Comparison of ENCODE assay signal across 22 mouse cellular contexts in genomic region chr19:47698266-47698665, GRCm38 (mm10). TPM values are rescaled to one million over a fixed set of nuclear protein-coding genes. Genes with fewer than 3 reads are reported as not detected.
A peak's percentile ranks its signal among the peaks of the same experiment; 100 is the strongest.
DNase-seq lines count a peak whose midpoint lies in the region.
"Had no signal": no experiment of that assay in that cellular context is flagged by ENCODE, and none has a peak within 500 bp of the region (broad histone marks: within the 10 kb centered on the region; RNA-seq: fewer than 3 reads in every experiment).

No protein-coding gene starts in this region.

- H3K4me3 ChIP-seq in heart, embryonic 10.5 days = no peak overlapping the region
- H3K4me3 ChIP-seq: forebrain, embryonic 15.5 days; heart, adult 2 months; heart, embryonic 12.5 days; hindbrain, embryonic 10.5 days; hindbrain, embryonic 15.5 days had no signal

- H3K27ac ChIP-seq in heart, embryonic 10.5 days = no peak overlapping the region
- H3K27ac ChIP-seq: forebrain, embryonic 15.5 days; heart, adult 2 months; hindbrain, embryonic 10.5 days; hindbrain, embryonic 15.5 days had no signal

- no peaks in the 10 kb centered on the region for H3K9me3 ChIP-seq in heart, embryonic 10.5 days
- H3K9me3 ChIP-seq: forebrain, embryonic 15.5 days; G1E; hindbrain, embryonic 10.5 days; hindbrain, embryonic 15.5 days had no signal

- no peaks in the 10 kb centered on the region; the same call in 1 of the 2 replicates for H3K27me3 ChIP-seq in heart, embryonic 10.5 days (ENCODE audit: insufficient read depth, poor library complexity, severe bottlenecking)
- H3K27me3 ChIP-seq: forebrain, embryonic 15.5 days; heart, embryonic 12.5 days; hindbrain, embryonic 15.5 days had no signal

- 0 out of 2 replicates have a peak, but pooled peaks cover 3% of the 10 kb centered on the region for H3K4me1 ChIP-seq in heart, embryonic 10.5 days
- H3K4me1 ChIP-seq: heart, embryonic 12.5 days; hindbrain, embryonic 15.5 days had no signal

- WGBS in heart, embryonic 10.5 days = 78% methylated on average over 9 of the region's 9 CpGs

- peak; percentile 71 for DNase-seq in heart, embryonic 10.5 days (ENCODE audit: low spot score)
- no peak for DNase-seq in heart, adult 11 months
- DNase-seq in NIH3T3 (ENCODE audit: low read depth) = peak; percentile 69
- DNase-seq in mesoderm, embryonic 11.5 days (ENCODE audit: low read depth, low spot score) = peak; percentile 15
- no peak for DNase-seq in layer of hippocampus, postnatal 25 days (ENCODE audit: extremely low spot score in 1 of 2, low spot score in 1 of 2)
- DNase-seq in c-Kit-positive CD71-positive TER-119-positive erythroid progenitor cells, embryonic 14.5 days (ENCODE audit: low spot score) = no peak
- no peak for DNase-seq in layer of hippocampus, postnatal 14 days (ENCODE audit: low spot score in 2 of 2)
- DNase-seq: adrenal gland, adult 2 months; adrenal gland, postnatal 36 days; cerebellum, adult 11 months; cerebellum, adult 9-11 months; cerebellum, postnatal 36 days; gastrocnemius, postnatal 10 days; heart, adult 2 months had no signal

- no peaks in the 10 kb centered on the region for H3K36me3 ChIP-seq in heart, embryonic 10.5 days
- H3K36me3 ChIP-seq: forebrain, embryonic 15.5 days; G1E; heart, embryonic 12.5 days; hindbrain, embryonic 10.5 days; hindbrain, embryonic 15.5 days had no signal

RNA-seq across cellular contexts. Expression of gene Col17a1, which starts 6.4 kb away (rescaled TPM):
- polyA plus RNA-seq in heart, embryonic 10.5 days (2016; fragmentation: Nextera tagmentation; extraction: Ambion mirVana) = 0.43 and 0.63 TPM in 2 replicates
- total RNA-seq in layer of hippocampus, postnatal 25 days (2021) = under 1 TPM in 1 of 2 experiments, not detected in 1; 0.15 TPM
- under 1 TPM; 0.16 to 0.19 TPM for total RNA-seq in layer of hippocampus, postnatal 14 days (2021)
- total RNA-seq: adrenal gland, adult 2 months; heart, postnatal 25 days had no signal
- polyA plus RNA-seq: activated CD4-positive, CD25-positive, alpha-beta regulatory T cell, adult 4 months; CD4-positive, CD25-positive, alpha-beta regulatory T cell, adult 4 months; G1E had no signal

RNA-seq across cellular contexts. Expression of gene Sfr1, which starts 33.2 kb away (rescaled TPM):
- polyA plus RNA-seq in heart, embryonic 10.5 days (2016; fragmentation: Nextera tagmentation; extraction: Ambion mirVana) = 238 and 281 TPM in 2 replicates
- total RNA-seq in layer of hippocampus, postnatal 25 days (2021) = 100 to 1,000 TPM in 1 of 2 experiments, 10 to 100 TPM in 1; 98.3 to 103 TPM
- total RNA-seq in layer of hippocampus, postnatal 14 days (2021) = 100 to 1,000 TPM in 1 of 2 experiments, 10 to 100 TPM in 1; 98.3 to 110 TPM

Comparison
In these comparisons a context has a peak if more than half of its experiments do, and no peak if none do; other contexts are left out.
1. DNase-seq: peak in heart, embryonic 10.5 days (single experiment), NIH3T3 (single experiment) and mesoderm, embryonic 11.5 days (single experiment); none in heart, adult 11 months (single experiment), layer of hippocampus, postnatal 25 days (0 of 2), c-Kit-positive CD71-positive TER-119-positive erythroid progenitor cells, embryonic 14.5 days (single experiment) and layer of hippocampus, postnatal 14 days (0 of 2).